Mouse (Mus musculus): ENCODE measurements at regions not wholly inside any gene's neighbourhood (a gene's known extent, or its start where the extent isn't known, plus 50 kb on each side); places are given as distances from the start of the nearest gene placed in this dataset.

DNA sequence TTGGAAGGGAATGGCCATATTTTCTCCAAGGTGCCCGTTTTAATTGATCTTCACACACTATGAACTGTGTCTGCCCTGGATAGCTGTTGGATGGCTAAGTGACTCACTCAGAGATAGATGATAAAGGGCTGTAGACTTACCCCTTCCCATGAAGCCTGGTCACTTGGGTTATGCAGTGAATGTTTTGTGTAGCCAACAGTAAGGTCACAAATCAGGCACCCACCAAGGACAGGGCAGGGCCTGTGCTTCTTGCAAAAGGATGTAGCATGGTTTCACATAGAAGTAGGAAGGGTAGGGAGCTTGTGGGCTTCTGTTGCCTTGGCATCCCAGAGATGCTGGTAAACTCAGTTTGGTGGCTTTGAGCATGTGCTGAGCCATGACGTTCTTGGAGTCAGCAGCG lies 263.1 kb downstream of the Dysf start:
- Histone ChIP-seq H3K9ac (ENCODE audit: low read depth, low read length) (no peak overlapping the region), H3K4me3 (ENCODE audit: low read depth, low read length) (no peak overlapping the region), H3K4me2 (ENCODE audit: low read length) (no peak overlapping the region), H3K36me3 (ENCODE audit: control insufficient read depth, insufficient read depth, low read length) (no peaks in the 10 kb centered on the region), H3K27ac (ENCODE audit: low read length) (no peak overlapping the region), H3K9me3 (replicated peaks; ENCODE audit: control insufficient read depth, low read length, poor library complexity, severe bottlenecking) (no peaks in the 10 kb centered on the region), H3K27me3 (ENCODE audit: control insufficient read depth, insufficient read depth, low read depth, low read length) (no peaks in the 10 kb centered on the region), H3K4me1 (ENCODE audit: control insufficient read depth, insufficient read depth, low read length) (peaks cover 6% of the 10 kb centered on the region; the same call in 1 of the 2 replicates)
- 94% methylated on average over 3 of the region's 3 CpGs for WGBS
- no peak for ATAC-seq

DNA sequence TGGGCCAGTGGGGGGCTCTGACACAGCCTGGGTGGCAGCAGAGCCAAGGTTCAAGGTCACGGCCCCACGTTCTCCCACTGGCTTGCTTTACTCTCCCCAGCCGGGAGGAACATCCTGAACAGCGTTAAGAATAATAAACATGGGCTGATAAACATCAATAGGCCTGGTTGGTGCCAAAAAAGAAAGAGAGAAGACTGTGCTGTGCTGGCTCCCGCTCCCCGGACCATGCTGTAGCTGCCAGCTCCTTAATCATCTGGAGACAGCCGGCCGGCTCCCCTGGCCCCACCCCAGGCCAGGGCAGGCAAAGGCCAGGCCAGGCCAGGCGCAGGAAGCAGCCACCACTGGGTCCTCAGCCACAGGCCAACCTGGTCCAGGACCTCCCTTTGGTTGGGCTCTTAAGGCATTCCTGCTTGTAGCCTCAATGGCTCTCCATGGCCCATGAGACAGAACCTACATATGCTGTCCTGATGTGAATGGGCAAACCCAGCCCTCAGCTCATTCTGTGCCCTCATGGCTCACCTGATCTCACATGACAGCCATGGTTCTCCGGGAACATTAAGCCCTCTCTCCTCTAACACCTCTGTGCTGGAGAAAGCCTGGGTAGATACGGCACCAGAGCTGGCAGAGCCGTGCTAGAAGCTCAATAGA lies 262.3 kb downstream of the Dysf start:
- H3K9me3 ChIP-seq (replicated peaks; ENCODE audit: control insufficient read depth, low read length, poor library complexity, severe bottlenecking), result no peaks in the 10 kb centered on the region
- no peak overlapping the region for H3K4me2 ChIP-seq (ENCODE audit: low read length)
- no peaks in the 10 kb centered on the region for H3K27me3 ChIP-seq (ENCODE audit: control insufficient read depth, insufficient read depth, low read depth, low read length)
- H3K36me3 ChIP-seq (ENCODE audit: control insufficient read depth, insufficient read depth, low read length), result no peaks in the 10 kb centered on the region
- H3K4me3 ChIP-seq (ENCODE audit: low read depth, low read length), result no peak overlapping the region
- WGBS, result 76% methylated on average over 12 of the region's 12 CpGs
- H3K4me1 ChIP-seq (ENCODE audit: control insufficient read depth, insufficient read depth, low read length), result peaks cover 6% of the 10 kb centered on the region; the same call in 1 of the 2 replicates
- no peak overlapping the region for H3K27ac ChIP-seq (ENCODE audit: low read length)
- H3K9ac ChIP-seq (ENCODE audit: low read depth, low read length), result no peak overlapping the region
- no peak for ATAC-seq

DNA sequence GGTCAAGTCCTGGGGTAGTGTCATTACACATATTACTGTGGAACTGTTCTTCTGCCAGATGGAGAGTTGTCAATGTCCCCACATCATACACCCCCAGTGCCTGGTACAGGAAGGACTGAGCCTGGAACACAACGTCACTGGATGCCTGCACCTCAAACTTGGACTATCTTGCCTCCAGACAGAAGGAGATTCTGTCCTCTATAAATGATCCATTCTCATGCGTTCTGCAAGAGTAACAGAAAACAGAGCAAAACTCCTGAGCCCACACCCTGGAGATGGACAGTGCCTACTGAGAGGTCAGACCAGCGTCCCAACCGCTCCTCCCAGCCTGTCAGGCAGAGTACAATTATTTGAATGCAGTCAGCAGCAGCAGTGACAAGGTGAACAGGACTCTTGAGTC lies 261.1 kb downstream of the Dysf start:
- Histone ChIP-seq H3K4me2 (ENCODE audit: low read length) (no peak overlapping the region), H3K27ac (ENCODE audit: low read length) (no peak overlapping the region), H3K27me3 (ENCODE audit: control insufficient read depth, insufficient read depth, low read depth, low read length) (no peaks in the 10 kb centered on the region), H3K4me1 (ENCODE audit: control insufficient read depth, insufficient read depth, low read length) (peaks cover 6% of the 10 kb centered on the region; the same call in 1 of the 2 replicates), H3K36me3 (ENCODE audit: control insufficient read depth, insufficient read depth, low read length) (no peaks in the 10 kb centered on the region), H3K4me3 (ENCODE audit: low read depth, low read length) (no peak overlapping the region), H3K9me3 (replicated peaks; ENCODE audit: control insufficient read depth, low read length, poor library complexity, severe bottlenecking) (no peaks in the 10 kb centered on the region), H3K9ac (ENCODE audit: low read depth, low read length) (no peak overlapping the region)
- WGBS, result 90% methylated on average over 4 of the region's 4 CpGs
- ATAC-seq, result no peak

DNA sequence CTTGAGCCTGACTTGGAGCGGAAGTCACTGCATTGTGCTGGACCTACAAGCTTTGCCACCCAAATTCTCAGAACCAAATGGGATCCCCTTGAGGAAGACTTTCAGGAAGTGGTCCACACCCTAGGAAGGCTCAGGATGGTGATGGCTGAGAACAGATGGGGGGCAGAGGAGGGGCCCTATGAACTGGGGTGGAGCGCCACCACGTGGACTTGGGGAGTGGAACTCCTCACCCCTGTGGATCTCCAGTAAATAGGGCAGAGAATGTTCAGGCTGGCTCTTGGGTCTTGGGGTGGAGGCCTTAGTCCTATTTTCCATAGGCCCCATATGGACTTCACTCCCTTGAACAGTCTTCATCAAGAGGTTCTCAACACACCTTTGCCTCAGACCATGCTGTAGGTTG lies 260.6 kb downstream of the Dysf start:
- H3K4me2 ChIP-seq (ENCODE audit: low read length), result no peak overlapping the region
- H3K9me3 ChIP-seq (replicated peaks; ENCODE audit: control insufficient read depth, low read length, poor library complexity, severe bottlenecking), result no peaks in the 10 kb centered on the region
- H3K9ac ChIP-seq (ENCODE audit: low read depth, low read length), result no peak overlapping the region
- WGBS, result 77% methylated on average over 3 of the region's 3 CpGs
- H3K27ac ChIP-seq (ENCODE audit: low read length), result no peak overlapping the region
- peaks cover 6% of the 10 kb centered on the region; the same call in 1 of the 2 replicates for H3K4me1 ChIP-seq (ENCODE audit: control insufficient read depth, insufficient read depth, low read length)
- no peak for ATAC-seq
- no peak overlapping the region for H3K4me3 ChIP-seq (ENCODE audit: low read depth, low read length)
- H3K36me3 ChIP-seq (ENCODE audit: control insufficient read depth, insufficient read depth, low read length), result no peaks in the 10 kb centered on the region
- H3K27me3 ChIP-seq (ENCODE audit: control insufficient read depth, insufficient read depth, low read depth, low read length), result no peaks in the 10 kb centered on the region

DNA sequence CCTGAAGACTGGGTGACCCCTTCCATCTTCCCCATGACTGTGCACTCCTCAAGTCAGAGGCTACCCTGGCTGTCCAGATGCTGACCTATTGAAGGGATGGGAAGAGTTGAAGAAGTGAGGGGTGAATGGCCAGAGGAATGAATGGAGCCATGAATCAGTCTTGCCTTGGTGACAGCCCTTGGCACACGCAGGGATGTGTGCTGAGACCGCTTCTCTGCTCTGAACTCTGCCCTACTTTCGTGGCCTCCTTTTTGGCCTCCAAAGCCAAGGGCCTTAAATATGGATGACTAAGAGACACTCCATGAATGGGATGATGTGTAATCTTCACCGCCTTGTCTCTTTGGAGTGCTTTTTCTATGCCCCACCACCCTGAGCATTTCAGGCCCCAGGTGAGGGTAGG lies 259.7 kb downstream of the Dysf start:
- 99% methylated on average over 4 of the region's 4 CpGs for WGBS
- Histone ChIP-seq H3K36me3 (ENCODE audit: control insufficient read depth, insufficient read depth, low read length) (no peaks in the 10 kb centered on the region), H3K27ac (ENCODE audit: low read length) (no peak overlapping the region), H3K4me3 (ENCODE audit: low read depth, low read length) (no peak overlapping the region), H3K27me3 (ENCODE audit: control insufficient read depth, insufficient read depth, low read depth, low read length) (no peaks in the 10 kb centered on the region), H3K4me2 (ENCODE audit: low read length) (no peak overlapping the region), H3K9ac (ENCODE audit: low read depth, low read length) (no peak overlapping the region), H3K4me1 (ENCODE audit: control insufficient read depth, insufficient read depth, low read length) (peaks cover 5% of the 10 kb centered on the region; the same call in 1 of the 2 replicates), H3K9me3 (replicated peaks; ENCODE audit: control insufficient read depth, low read length, poor library complexity, severe bottlenecking) (no peaks in the 10 kb centered on the region)
- no peak for ATAC-seq

DNA sequence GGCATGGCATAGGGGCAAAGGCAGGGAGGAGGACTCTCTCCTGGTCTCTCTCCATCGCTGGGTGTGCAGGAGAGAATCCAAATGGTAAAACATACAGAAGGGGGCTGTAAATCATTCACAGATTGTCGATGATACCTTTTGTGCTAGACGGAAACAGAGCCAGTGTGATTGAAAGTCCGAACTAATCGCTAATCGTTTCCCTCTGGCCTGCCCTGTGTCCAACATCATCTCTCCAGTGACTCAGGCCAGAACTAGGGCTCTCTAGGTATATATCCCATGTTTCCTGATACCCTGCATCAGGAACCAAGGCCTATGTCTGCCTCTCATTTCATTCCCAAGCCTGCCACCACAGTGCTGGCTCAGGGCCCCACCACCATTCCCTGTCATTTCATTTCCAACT lies 259.1 kb downstream of the Dysf start:
- H3K4me3 ChIP-seq (ENCODE audit: low read depth, low read length), result no peak overlapping the region
- WGBS, result 91% methylated on average over 6 of the region's 6 CpGs
- H3K27me3 ChIP-seq (ENCODE audit: control insufficient read depth, insufficient read depth, low read depth, low read length), result no peaks in the 10 kb centered on the region
- no peaks in the 10 kb centered on the region; the same call in 1 of the 2 replicates for H3K4me1 ChIP-seq (ENCODE audit: control insufficient read depth, insufficient read depth, low read length)
- H3K27ac ChIP-seq (ENCODE audit: low read length), result no peak overlapping the region
- no peak overlapping the region for H3K4me2 ChIP-seq (ENCODE audit: low read length)
- H3K9me3 ChIP-seq (replicated peaks; ENCODE audit: control insufficient read depth, low read length, poor library complexity, severe bottlenecking), result no peaks in the 10 kb centered on the region
- ATAC-seq, result no peak
- no peaks in the 10 kb centered on the region for H3K36me3 ChIP-seq (ENCODE audit: control insufficient read depth, insufficient read depth, low read length)
- no peak overlapping the region for H3K9ac ChIP-seq (ENCODE audit: low read depth, low read length)

DNA sequence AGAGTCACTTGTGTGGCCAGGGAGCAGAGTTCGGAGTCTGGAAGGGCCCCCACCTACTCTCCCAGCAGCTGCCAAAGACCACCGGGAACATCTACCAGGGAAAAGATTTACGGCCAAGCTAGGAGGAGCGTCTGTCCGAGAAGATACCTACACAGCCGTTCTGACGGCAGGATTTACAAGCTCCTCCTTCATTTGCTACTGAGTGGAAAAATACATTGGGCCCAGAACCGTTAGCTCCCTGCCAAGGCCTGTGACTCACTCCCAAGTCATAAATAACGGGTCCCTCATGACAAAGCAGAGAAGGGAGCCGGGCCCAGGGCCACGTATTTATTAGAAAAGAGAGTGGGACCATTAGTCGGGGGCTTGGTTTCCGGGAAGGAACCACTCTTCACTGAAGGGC lies 258.3 kb downstream of the Dysf start:
- 85% methylated on average over 13 of the region's 13 CpGs for WGBS
- H3K4me3 ChIP-seq (ENCODE audit: low read depth, low read length), result no peak overlapping the region
- H3K9ac ChIP-seq (ENCODE audit: low read depth, low read length), result no peak overlapping the region
- no peak for ATAC-seq
- no peak overlapping the region for H3K4me2 ChIP-seq (ENCODE audit: low read length)
- H3K9me3 ChIP-seq (replicated peaks; ENCODE audit: control insufficient read depth, low read length, poor library complexity, severe bottlenecking), result no peaks in the 10 kb centered on the region
- H3K36me3 ChIP-seq (ENCODE audit: control insufficient read depth, insufficient read depth, low read length), result no peaks in the 10 kb centered on the region
- H3K27ac ChIP-seq (ENCODE audit: low read length), result no peak overlapping the region
- no peaks in the 10 kb centered on the region for H3K4me1 ChIP-seq (ENCODE audit: control insufficient read depth, insufficient read depth, low read length)
- no peaks in the 10 kb centered on the region for H3K27me3 ChIP-seq (ENCODE audit: control insufficient read depth, insufficient read depth, low read depth, low read length)

DNA sequence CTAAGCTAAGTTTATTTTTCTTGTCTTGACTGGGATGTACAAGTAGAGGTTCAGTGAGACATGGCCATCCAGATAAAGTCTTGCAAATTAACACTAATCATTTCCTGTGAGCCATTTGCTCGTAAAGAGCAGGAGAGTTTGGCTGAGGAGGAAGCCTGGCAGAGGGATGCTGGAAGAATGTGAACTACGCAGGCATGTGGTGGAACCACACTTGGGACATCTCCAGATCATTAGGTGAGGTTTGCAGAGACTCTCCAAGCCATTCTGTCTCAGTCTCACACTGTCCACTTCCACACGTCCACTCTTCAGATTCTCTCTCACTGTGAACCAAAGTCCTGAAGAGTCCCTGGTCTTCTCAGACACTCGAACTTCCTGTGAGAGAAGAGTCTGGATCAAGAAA lies 256.3 kb downstream of the Dysf start:
- no peak for ATAC-seq
- WGBS, result 87% methylated on average over 4 of the region's 4 CpGs
- no peaks in the 10 kb centered on the region for H3K36me3 ChIP-seq (ENCODE audit: control insufficient read depth, insufficient read depth, low read length)
- H3K4me2 ChIP-seq (ENCODE audit: low read length), result no peak overlapping the region
- H3K4me1 ChIP-seq (ENCODE audit: control insufficient read depth, insufficient read depth, low read length), result no peaks in the 10 kb centered on the region
- no peaks in the 10 kb centered on the region for H3K27me3 ChIP-seq (ENCODE audit: control insufficient read depth, insufficient read depth, low read depth, low read length)
- H3K9ac ChIP-seq (ENCODE audit: low read depth, low read length), result no peak overlapping the region
- no peak overlapping the region for H3K4me3 ChIP-seq (ENCODE audit: low read depth, low read length)
- no peaks in the 10 kb centered on the region for H3K9me3 ChIP-seq (replicated peaks; ENCODE audit: control insufficient read depth, low read length, poor library complexity, severe bottlenecking)
- no peak overlapping the region for H3K27ac ChIP-seq (ENCODE audit: low read length)

DNA sequence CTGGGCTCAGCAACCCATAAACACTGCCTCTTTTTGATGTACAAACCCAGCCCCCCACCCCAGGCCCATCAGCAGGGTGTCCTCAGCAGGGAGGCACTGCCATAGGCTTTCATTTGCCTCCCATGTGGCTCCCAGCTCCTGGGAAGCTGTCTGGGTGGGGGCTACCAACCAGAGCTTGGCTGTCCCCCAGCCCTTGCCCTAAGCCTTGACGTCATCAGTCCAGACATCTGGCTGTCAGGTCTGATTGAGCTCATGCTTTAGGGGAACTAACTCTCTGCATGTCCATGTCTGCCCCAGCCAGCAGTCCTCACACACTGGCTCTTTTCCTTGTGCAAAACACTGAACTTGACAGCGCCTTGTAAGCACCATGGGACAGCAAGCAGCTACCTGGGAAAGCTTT lies 255.3 kb downstream of the Dysf start:
- Histone ChIP-seq H3K9me3 (replicated peaks; ENCODE audit: control insufficient read depth, low read length, poor library complexity, severe bottlenecking) (no peaks in the 10 kb centered on the region), H3K4me1 (ENCODE audit: control insufficient read depth, insufficient read depth, low read length) (no peaks in the 10 kb centered on the region), H3K36me3 (ENCODE audit: control insufficient read depth, insufficient read depth, low read length) (no peaks in the 10 kb centered on the region), H3K27me3 (ENCODE audit: control insufficient read depth, insufficient read depth, low read depth, low read length) (no peaks in the 10 kb centered on the region), H3K27ac (ENCODE audit: low read length) (no peak overlapping the region), H3K9ac (ENCODE audit: low read depth, low read length) (no peak overlapping the region), H3K4me3 (ENCODE audit: low read depth, low read length) (no peak overlapping the region), H3K4me2 (ENCODE audit: low read length) (no peak overlapping the region)
- WGBS, result 63% methylated on average over 2 of the region's 2 CpGs
- ATAC-seq, result no peak

All from midbrain, embryonic 16.5 days (tissue).